Mouse (Mus musculus) ZHBTc4 (cell line): Measurements from ENCODE around the gene Fam129c.

ENCODE experiments used
- DNase-seq: peaks from one replicate; pipeline ENCODE4 v3.0.0-alpha.2; 2011; ENCODE audit warnings: low read depth, low spot score

Gene Fam129c

DNA sequence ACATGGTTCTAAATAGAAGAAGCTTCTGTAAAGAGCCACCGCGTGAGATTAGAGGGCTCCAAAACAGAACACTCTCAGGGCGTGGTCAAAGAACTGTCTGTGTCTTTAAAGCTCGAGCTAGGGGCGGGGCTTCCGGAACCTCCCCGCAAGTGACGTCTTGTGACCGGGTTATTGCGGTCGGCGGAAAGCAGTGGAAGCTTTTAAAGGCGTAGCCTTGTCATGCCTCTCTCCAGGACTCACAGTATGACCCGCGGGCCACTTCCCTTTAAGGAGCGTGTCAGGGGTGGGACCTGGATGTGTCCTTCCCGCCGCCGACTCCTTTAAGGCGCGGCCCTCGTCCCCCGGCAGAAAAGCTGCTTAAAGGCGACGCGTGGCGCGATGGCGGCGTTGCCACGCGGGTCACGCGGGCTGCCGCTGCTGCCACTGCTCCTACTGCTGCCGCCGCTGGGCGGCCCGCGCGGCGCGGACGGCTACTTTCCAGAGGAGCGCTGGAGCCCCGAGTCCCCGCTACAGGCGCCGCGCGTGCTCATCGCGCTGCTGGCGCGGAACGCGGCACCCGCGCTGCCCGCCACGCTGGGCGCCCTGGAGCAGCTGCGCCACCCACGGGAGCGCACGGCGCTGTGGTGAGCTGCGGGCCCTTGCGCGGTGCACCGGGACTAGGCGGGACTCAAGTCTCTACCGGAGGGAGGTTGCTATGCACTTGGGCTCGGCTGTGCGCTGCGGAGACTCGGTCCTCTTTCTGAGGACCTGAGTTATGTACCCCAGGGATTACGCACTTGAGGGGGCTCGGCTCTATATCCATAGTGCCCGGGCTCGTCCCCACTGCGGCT is 13.6 kb downstream of the Fam129c start, which contains the start of gene Colgalt1:
Gene Colgalt1, plus strand, starts transcription at position 177 of the 830 bp plus-strand sequence.
- DNase-seq = peak; percentile 100

DNA sequence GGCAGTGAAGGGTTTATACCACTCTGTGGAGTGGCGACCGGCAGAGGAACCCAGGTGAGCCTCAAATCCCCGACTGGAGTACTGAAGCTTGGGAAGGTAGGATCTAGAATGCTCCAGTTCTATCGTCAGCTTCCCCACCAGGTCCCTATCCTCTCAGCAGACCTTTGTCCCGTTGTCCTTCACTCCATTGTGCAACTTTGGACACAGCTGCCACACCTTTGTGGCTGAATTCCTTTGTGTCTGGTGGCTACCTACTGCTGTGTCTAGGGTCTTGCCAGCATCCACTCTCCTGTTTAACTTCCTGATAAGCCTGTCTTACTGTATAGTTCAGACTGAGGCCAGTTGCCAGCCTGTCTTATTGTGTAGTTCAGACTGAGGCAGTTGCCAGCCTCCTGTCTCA is 14.7 kb downstream of the Fam129c start:
- DNase-seq = peak; percentile 84

- DNase-seq = no peak
These were observed 16.0 kb downstream of the Fam129c start for GRCm38 (mm10) chr8:71613418-71613817.

GRCm38 (mm10) chr8:71619786-71620185 is 22.3 kb downstream of the Fam129c start:
- no peak for DNase-seq

DNA sequence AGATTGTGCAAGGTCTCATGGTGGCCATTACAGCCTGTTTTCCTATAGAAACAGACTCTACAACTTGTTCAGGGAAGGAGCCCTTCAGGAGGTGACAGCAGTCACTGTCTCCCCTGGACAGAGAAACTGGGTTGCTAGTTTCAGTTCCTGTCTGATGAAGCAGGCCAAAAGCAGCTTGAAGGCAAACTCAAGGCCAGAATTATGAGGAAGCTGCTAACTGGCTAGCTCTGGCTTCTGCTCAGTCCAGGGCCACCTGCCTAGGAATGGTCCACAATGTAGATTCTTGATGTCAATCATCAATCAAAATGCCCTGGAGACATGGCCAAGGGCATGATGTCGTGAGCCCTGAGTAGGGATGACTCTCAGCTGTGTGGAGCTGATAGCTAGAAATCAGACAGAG is 27.6 kb downstream of the Fam129c start:
- DNase-seq = no peak

DNA sequence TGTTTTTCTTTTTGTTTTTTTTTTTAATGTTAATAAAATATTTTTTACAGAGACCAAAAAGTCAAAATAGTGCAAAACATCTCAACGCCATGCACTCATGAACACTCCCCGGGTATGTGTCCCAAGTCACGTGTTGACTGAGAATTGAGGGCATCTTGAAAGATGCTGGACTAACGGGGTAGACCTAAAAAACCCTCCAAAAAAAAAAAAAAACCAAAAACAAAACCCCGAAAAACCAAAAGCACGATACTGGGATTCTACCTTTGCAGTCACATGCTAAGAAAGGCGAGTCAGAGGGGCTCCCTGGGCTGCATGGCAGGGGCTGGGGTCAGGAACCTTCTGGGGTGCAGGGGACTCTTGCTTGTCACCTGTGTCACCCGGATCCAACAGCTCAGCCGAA is 29.3 kb downstream of the Fam129c start:
- DNase-seq = no peak

- DNase-seq = no peak
These were observed 30.0 kb downstream of the Fam129c start for GRCm38 (mm10) chr8:71627265-71628099.

- DNase-seq = no peak
These were observed 31.1 kb downstream of the Fam129c start for GRCm38 (mm10) chr8:71628396-71629095.

- DNase-seq = peak; percentile 97
These were observed 31.7 kb downstream of the Fam129c start for GRCm38 (mm10) chr8:71629096-71629697.

DNA sequence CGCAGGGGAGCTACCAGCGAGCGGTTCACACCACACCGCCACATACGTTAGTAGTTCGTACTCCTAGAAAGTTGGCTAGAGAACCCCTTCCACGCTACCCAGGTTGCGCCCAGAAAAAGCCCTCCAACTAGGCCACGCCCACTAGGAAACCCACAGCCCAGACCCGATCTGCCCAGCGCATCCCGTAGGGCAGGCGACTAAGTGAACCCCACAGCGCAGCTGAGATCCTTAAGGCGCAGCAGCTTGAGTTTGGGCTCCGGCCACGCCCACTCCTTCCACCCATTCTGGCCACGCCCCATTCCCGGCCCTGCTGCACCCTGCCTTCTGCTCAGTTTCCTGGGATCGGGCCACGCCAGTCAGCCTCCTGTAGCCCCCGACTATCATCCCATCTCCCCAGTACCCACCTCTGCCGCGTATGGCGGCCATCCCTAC is 32.3 kb downstream of the Fam129c start:
- DNase-seq = peak; percentile 89

GRCm38 (mm10) chr8:71630761-71631160 is 33.3 kb downstream of the Fam129c start:
- DNase-seq = peak; percentile 24

DNA sequence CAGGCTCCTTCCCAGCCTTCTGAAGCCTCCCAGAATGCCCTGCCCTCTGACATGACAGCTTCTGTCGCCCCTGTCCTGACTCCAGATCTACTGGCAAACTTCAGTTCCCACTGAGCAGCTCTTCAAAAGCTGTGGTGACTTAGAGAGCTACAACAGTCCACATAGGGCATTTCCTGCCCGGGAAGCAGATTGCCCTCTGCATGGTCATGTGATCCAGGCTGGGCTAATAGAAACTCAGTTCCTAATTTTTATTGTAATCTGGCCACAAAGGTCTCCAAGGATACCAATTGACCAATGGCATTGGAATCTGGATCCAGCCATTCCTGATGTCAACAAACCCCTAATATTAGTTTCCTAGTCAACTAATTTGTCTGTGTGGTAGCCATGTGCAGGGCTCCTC is 34.4 kb downstream of the Fam129c start:
- DNase-seq = no peak

- peak; percentile 85 for DNase-seq
These were observed 35.7 kb downstream of the Fam129c start for GRCm38 (mm10) chr8:71633164-71633563.

GRCm38 (mm10) chr8:71633981-71634667 is 36.7 kb downstream of the Fam129c start:
- peak; percentile 84 for DNase-seq

DNA sequence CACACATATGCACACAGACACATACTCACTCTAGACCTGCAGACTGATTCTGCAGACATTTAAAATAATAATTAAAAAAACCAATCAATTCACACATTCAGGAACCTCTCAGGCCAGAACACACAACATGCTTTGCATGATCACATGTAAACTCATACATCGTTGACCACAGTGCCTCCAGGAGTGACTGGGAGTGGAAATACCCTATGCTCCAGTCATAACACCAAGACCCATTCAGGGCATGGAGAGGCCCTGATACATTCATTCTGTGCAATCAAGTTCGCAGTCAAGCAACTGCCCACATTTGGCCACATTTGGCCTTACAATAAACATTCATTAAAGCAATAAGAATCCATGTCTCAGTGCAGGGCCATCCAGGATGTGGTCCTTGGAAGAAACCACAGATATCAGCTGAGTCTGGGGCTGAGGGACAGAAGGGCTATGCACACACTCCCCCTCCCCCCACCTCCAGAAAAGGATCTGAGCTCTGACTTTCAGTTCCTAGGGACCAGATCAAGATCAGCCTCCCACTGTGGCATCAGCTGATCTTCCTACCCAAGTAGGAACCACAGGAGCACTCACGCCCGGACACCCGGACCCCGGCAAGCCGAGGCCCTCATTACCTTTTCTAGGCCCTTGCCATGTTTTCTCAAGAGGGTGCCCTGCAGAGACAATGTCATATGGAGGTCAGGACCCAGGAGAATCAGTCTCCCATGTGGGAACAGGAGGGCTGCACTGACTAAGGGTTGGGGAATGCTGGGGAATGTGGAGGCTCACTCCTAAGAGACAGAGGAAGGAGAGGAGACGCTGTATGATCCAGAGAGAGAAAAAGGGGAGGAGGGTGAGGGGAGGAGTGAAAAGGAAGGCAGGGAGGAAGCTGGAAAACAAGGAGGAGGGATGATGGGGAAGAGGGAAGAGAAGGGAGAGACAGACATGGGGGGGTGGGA is 40.0 kb downstream of the Fam129c start:
- no peak for DNase-seq

DNA sequence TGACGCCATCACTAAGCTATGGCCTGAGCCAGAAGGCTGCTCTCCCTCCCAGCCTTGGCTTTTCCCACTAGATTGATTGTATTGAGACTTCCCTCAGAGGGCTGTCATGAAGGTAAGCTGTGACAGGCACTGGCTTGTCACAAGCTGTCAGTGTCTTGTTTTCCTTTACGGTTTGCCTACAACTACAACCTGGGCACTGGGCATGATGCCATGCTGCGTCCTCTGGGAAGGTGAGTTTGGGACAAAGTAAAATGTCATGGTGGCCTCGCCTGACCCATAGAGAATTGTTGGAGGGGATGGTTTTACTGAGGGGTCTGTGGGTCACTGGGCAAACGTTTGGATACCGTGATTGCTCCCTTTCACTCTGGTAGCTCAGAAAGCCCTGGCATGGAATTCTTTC is 40.9 kb downstream of the Fam129c start:
- no peak for DNase-seq

GRCm38 (mm10) chr8:71639318-71639717 is 41.9 kb downstream of the Fam129c start:
- DNase-seq = no peak

GRCm38 (mm10) chr8:71645510-71645909 is 48.1 kb downstream of the Fam129c start:
- no peak for DNase-seq

- DNase-seq = peak; percentile 80
These were observed 57.2 kb downstream of the Fam129c start for GRCm38 (mm10) chr8:71654600-71654999.
